Mouse (Mus musculus) limb, embryonic 15.5 days (tissue): ENCODE data around the gene Bmpr1a. TPM values are rescaled to one million over a fixed set of nuclear protein-coding genes. Genes with fewer than 3 reads are reported as not detected.
"Not testable (repeated sequence)": the region's sequence is repeated elsewhere in the genome, so short reads cannot be mapped to it uniquely, and the experiment has no call there.

Experiments used
- ATAC-seq: fragments of 200-750 bp; cut with Nextera tagmentation; 2 replicates; pipeline ENCODE4 v1.8.0; 2017; ENCODE audit warnings: low read depth, moderate TSS enrichment; ENCODE audit not compliant: insufficient number of reproducible peaks, low FRiP score, low TSS enrichment
- H3K27ac ChIP-seq: fragments of 300-500 bp; sonication (generic); 2 replicates; pipeline ENCODE4 v1.5.1; 2015; ENCODE audit warnings: moderate library complexity, mild to moderate bottlenecking, inconsistent platforms
- H3K27me3 ChIP-seq: fragments of 300-500 bp; sonication (generic); 2 replicates; pipeline ENCODE4 v1.6.1; 2015; ENCODE audit warnings: inconsistent platforms
- H3K36me3 ChIP-seq: fragments of 300-500 bp; sonication (generic); 2 replicates; pipeline ENCODE4 v1.6.1; 2015; ENCODE audit warnings: inconsistent platforms
- H3K4me1 ChIP-seq: fragments of 300-500 bp; sonication (generic); 2 replicates; pipeline ENCODE4 v1.6.1; 2015; ENCODE audit warnings: inconsistent platforms
- H3K4me2 ChIP-seq: fragments of 300-500 bp; sonication (generic); 2 replicates; pipeline ENCODE4 v1.6.1; 2015; ENCODE audit warnings: mild to moderate bottlenecking, inconsistent platforms
- H3K4me3 ChIP-seq: fragments of 300-500 bp; sonication (generic); 2 replicates; pipeline ENCODE4 v1.5.1; 2015; ENCODE audit warnings: mild to moderate bottlenecking, inconsistent platforms
- H3K9ac ChIP-seq: fragments of 300-500 bp; sonication (generic); 2 replicates; pipeline ENCODE4 v1.6.1; 2015; ENCODE audit warnings: inconsistent platforms
- H3K9me3 ChIP-seq: fragments of 300-500 bp; sonication (generic); 2 replicates; pipeline ENCODE4 v1.6.1; 2016; ENCODE audit warnings: inconsistent platforms
- WGBS: fragments of 180-500 bp; shearing (Covaris S2); methylation state at CpG from one replicate; pipeline ENCODE4 v1.1.7; 2015; 5-methylcytosine and 5-hydroxymethylcytosine counted together
- polyA plus RNA-seq: library from polyadenylated mRNA; unstranded; fragments of >200 nt; fragmentation: Nextera tagmentation; extraction: Ambion mirVana; gene quantifications from 2 replicates; pipeline ENCODE4 v1.2.1, GENCODE M21; 2015

Gene Bmpr1a
- polyA plus RNA-seq, 1 experiment from 2014 or later: 54.8 TPM

DNA sequence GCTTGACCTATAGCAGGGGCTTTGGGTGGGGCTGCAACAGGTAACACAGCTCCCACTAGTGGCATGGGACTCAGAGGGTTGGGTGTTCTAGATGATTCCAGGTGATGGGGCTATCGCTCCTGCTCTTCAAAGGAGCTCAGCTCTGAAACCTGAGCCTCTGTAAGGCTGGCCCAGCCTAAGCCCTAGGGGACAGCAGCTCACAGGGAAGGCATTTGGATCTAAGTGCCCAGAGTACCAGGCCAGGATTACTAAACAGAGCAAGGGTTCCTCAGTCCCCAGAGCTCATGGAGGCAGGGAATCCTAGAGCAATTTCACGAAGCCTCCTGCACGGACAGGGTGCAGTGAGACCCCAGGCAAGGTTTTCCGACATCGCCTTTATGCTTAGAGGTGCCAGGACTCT lies 127.2 kb downstream of the Bmpr1a start:
- H3K9ac ChIP-seq: no peak overlapping the region
- peak overlapping the region; percentile 7; the same call in 1 of the 2 replicates for H3K4me3 ChIP-seq
- 58% methylated on average over 5 of the region's 5 CpGs for WGBS
- H3K4me2 ChIP-seq: no peak overlapping the region
- H3K27me3 ChIP-seq: no peaks in the 10 kb centered on the region
- H3K27ac ChIP-seq: no peak overlapping the region
- H3K9me3 ChIP-seq: no peaks in the 10 kb centered on the region
- ATAC-seq: no peak
- peaks cover 27% of the 10 kb centered on the region for H3K4me1 ChIP-seq
- H3K36me3 ChIP-seq: no peaks in the 10 kb centered on the region

DNA sequence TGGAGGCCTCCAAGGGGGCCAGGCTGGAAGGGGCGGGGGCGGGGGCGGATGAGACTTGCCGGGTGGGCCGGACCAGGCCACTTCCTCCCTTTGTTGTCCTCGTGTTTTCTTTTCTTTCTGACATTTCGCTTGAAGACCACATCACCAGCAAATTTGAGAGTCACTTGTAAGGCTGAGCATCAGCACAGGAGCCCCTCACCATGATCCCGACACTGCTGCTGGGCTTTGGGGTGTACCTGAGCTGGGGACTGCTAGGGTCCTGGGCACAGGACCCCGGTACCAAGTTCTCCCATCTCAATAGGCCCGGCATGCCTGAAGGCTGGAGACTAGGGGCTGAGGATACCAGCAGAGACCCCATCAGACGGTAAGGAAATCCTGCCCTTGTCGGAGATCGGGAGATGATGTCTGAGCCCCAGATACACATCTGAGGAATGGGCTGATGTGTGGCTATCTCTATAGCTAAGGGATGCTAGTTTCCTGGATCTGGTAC lies 127.7 kb downstream of the Bmpr1a start, which contains the start of gene Mmrn2:
TSS of gene Mmrn2 (plus strand) at position 51 of the 490 bp plus-strand sequence.
- no peak within 1 kb of the TSS for H3K9ac ChIP-seq
- no peaks in the 10 kb centered on the region for H3K27me3 ChIP-seq
- H3K27ac ChIP-seq: no peak within 1 kb of the TSS
- H3K4me3 ChIP-seq: peak within 1 kb of the TSS; percentile 7; the same call in 1 of the 2 replicates
- H3K4me1 ChIP-seq: peaks cover 27% of the 10 kb centered on the region
- WGBS: 83% methylated on average over 13 of the region's 13 CpGs
- H3K36me3 ChIP-seq: no peaks in the 10 kb centered on the region
- no peak for ATAC-seq
- no peak within 1 kb of the TSS for H3K4me2 ChIP-seq
- H3K9me3 ChIP-seq: no peaks in the 10 kb centered on the region

DNA sequence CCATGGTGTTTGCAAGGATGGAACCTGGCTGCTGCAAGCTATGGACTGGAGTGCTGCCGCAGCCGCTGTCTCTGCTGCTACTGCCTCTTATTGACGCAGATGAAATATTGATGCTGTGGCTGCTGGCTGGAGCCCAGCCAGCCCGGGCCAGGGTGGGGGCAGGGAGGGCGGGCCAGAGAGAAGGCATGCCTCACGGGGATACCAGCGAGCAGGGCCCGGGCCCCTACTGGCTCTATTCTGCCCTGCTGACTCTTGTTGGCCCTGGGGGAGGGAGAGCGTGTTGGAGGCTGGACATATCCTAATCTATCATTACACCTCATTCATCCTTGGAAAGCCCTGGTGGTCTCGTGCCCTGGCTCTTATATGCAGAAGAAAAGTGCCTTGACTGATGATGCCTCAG lies 128.6 kb downstream of the Bmpr1a start, which contains the start of gene Sncg:
TSS of gene Sncg (minus strand) at position 213 of the 400 bp plus-strand sequence.
- H3K27me3 ChIP-seq: no peaks in the 10 kb centered on the region
- no peaks in the 10 kb centered on the region for H3K9me3 ChIP-seq
- peak within 1 kb of the TSS; percentile 7; the same call in 1 of the 2 replicates for H3K4me3 ChIP-seq
- 44% methylated on average over 10 of the region's 10 CpGs for WGBS
- no peak within 1 kb of the TSS for H3K9ac ChIP-seq
- H3K36me3 ChIP-seq: no peaks in the 10 kb centered on the region
- ATAC-seq: no peak
- no peak within 1 kb of the TSS for H3K27ac ChIP-seq
- H3K4me1 ChIP-seq: peaks cover 27% of the 10 kb centered on the region
- no peak within 1 kb of the TSS for H3K4me2 ChIP-seq

DNA sequence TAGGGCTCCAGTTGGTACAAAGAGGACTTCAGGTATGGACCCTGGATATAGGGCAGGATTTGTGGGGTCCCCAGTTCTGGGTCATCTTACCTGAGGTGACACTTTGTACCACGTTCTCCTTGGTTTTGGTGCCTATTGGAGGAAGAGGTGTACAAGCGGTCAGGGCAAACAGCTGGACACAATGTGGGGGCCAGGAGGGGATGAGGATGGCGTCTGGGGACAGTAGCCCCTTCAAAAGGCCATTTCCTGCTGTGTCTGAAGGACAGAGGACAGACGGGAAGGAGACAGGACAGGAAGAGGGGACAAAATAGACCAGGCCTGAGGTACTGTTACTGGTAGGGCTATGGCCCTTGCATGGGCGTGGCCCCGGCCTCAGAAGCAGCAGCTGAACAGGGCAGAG lies 129.6 kb downstream of the Bmpr1a start:
- no peak overlapping the region for H3K9ac ChIP-seq
- no peaks in the 10 kb centered on the region for H3K9me3 ChIP-seq
- no peak overlapping the region for H3K4me3 ChIP-seq
- H3K27me3 ChIP-seq: no peaks in the 10 kb centered on the region
- 79% methylated on average over 6 of the region's 6 CpGs for WGBS
- H3K27ac ChIP-seq: no peak overlapping the region
- no peaks in the 10 kb centered on the region for H3K36me3 ChIP-seq
- H3K4me2 ChIP-seq: no peak overlapping the region
- H3K4me1 ChIP-seq: peaks cover 20% of the 10 kb centered on the region
- ATAC-seq: no peak

DNA sequence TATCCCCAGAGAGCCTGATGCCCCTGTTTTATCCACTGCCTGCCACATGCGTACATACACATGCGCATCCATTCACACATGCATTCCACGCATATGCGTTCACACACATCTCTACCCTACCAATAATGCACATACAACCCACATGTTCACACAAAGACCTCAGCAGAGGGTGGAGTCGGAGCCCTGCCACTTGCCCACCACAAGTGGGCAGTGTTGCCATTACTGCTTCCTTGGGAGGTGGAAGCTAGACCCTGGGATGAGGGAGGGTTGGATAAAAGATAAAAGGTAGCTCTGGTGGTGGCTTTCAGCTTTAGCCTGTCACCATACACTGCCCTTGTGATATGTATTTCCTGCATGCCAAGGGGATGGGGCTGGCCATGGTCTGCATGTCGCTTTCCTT lies 130.5 kb downstream of the Bmpr1a start:
- Histone ChIP-seq H3K27me3 (no peaks in the 10 kb centered on the region), H3K27ac (no peak overlapping the region), H3K9ac (no peak overlapping the region), H3K4me3 (no peak overlapping the region), H3K4me2 (no peak overlapping the region), H3K36me3 (no peaks in the 10 kb centered on the region), H3K4me1 (peaks cover 14% of the 10 kb centered on the region), H3K9me3 (no peaks in the 10 kb centered on the region)
- ATAC-seq: no peak
- WGBS: 82% methylated on average over 6 of the region's 6 CpGs

DNA sequence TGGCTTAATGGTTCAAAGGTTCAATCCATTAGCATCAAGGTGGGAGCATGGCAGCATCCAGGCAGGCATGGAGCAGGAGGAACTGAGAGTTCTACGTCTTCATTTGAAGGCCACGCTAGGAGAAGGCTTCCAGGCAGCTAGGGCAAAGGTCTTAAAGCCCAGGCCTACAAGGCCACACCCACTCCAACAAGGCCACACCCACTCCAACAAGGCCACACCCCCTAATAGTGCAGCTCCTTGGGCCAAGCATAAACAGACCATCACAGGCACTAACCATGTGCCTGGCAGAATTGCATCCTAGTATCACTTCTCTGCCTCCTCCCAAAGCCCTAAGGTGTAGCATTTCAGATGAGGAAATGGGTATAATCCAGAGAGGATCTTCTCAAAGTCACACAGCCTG lies 131.4 kb downstream of the Bmpr1a start:
- no peak overlapping the region for H3K4me3 ChIP-seq
- ATAC-seq: no peak
- H3K9ac ChIP-seq: no peak overlapping the region
- H3K4me1 ChIP-seq: peaks cover 14% of the 10 kb centered on the region
- WGBS: 62% methylated on average over 2 of the region's 2 CpGs
- no peaks in the 10 kb centered on the region for H3K36me3 ChIP-seq
- no peaks in the 10 kb centered on the region for H3K9me3 ChIP-seq
- no peak overlapping the region for H3K27ac ChIP-seq
- no peak overlapping the region for H3K4me2 ChIP-seq
- no peaks in the 10 kb centered on the region for H3K27me3 ChIP-seq

DNA sequence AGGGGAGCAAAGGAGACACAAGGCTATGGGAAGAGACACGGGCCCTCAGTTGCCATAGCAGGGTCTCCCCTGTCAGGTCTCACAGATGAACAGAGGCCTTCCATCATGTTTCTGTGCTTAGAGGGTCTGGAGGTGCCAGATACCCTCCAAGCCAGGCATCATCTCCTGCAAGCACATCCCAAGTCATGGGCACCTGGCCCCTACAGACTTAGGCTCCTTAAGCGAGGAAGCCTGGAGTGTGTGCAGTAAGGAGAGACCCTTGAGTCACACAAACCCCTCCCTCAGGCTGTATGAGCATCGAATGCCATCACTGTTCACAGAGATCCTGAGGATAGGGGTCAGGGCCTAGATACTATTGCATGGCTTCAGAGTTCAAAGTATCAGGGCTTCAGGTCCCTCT lies 132.2 kb downstream of the Bmpr1a start:
- Histone ChIP-seq H3K36me3 (no peaks in the 10 kb centered on the region), H3K27ac (no peak overlapping the region), H3K27me3 (no peaks in the 10 kb centered on the region), H3K9me3 (no peaks in the 10 kb centered on the region), H3K4me3 (no peak overlapping the region), H3K4me1 (peaks cover 10% of the 10 kb centered on the region), H3K9ac (no peak overlapping the region), H3K4me2 (no peak overlapping the region)
- ATAC-seq: no peak
- 80% methylated on average over 3 of the region's 3 CpGs for WGBS

DNA sequence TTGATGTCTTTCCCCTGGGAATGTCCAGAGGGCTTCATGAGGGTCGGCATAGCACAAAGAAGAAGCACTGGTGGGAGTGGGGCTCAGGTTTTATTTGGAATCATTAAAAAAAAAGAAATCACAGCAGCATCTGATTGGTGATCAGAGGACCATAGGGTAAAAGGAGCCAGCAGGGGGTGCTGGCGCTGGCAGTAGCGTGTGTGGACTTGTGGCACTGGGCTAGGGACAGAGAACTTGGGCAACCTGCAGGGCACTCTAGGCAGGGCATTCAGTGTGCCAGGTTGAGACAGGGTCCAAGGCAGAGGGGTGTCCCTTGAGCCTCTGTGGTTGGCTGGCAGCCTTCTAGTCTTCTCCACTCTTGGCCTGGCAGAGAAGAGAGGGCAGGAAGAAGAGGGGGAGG lies 132.9 kb downstream of the Bmpr1a start:
- Histone ChIP-seq H3K9ac (no peak overlapping the region), H3K4me1 (peaks cover 8% of the 10 kb centered on the region; the same call in 1 of the 2 replicates), H3K36me3 (no peaks in the 10 kb centered on the region), H3K4me2 (no peak overlapping the region), H3K4me3 (no peak overlapping the region), H3K27ac (no peak overlapping the region), H3K27me3 (no peaks in the 10 kb centered on the region), H3K9me3 (no peaks in the 10 kb centered on the region)
- 67% methylated on average over 3 of the region's 3 CpGs for WGBS
- ATAC-seq: no peak

DNA sequence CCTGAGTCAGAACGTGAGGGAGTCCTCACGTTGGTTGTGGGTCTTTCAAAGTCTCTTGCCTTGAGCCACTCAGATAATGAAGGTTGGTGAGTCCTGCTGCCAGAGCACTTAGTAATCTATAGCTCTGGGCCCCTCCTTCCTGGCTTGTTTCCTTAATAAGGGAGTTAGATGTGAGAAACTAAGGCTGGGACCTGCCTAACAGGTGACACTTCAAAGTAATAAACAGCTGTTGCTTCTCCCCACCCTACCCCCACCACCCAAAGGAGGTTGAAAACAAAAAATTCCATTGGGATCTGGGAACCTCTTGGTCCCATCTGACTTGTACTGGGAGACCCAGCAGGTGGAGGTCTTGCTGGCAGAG lies 138.0 kb downstream of the Bmpr1a start:
- Histone ChIP-seq H3K9me3 (no peaks in the 10 kb centered on the region), H3K27ac (no peak overlapping the region), H3K4me1 (peaks cover 14% of the 10 kb centered on the region), H3K9ac (no peak overlapping the region), H3K36me3 (no peaks in the 10 kb centered on the region), H3K4me3 (no peak overlapping the region), H3K4me2 (no peak overlapping the region), H3K27me3 (no peaks in the 10 kb centered on the region; the same call in 1 of the 2 replicates)
- ATAC-seq: no peak
- 89% methylated on average over 2 of the region's 2 CpGs for WGBS

DNA sequence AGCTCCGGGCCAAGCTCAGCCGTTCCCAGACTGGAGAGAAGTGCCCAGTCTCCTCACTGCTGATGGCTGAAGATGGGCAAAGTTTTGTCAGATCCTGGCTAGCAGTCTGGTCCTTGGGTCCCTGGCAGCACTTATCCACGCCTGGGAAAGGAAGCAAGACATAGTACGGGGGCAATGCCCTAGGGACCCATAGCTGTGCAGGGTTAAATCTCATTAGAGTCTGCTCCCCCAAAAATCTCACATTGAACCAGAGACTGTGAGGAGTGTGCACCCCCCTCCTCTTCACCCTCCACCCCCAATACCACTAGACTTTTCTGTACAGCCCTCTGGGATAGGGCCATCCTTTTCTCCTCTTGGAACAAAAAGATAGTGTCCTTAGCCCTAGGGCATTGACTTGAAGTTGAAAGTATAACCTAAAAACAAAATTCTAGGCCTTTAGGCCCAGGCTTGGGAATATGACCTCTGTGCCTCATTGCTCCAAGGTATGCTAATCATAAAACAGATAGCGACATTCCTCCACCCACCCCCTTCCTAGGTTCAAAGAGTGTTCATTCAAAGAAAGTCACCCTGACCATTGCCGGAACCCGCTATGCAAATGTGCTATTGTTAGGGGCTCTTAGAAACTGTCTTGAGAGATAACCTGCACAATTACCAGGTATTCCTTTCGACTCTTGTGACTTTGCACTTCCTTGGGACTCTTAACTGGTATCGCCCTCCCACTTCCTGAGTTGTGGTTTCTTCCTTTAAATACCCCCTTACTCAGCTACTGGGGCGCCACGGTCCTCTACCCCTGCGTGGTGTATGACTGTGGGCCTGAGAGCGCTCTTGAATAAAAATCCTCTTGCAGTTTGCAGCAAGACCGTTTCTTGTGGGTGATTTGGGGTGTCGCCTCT lies 138.6 kb downstream of the Bmpr1a start:
- not testable (repeated sequence) for H3K27me3 ChIP-seq, ATAC-seq, H3K9ac ChIP-seq, H3K9me3 ChIP-seq, H3K27ac ChIP-seq, H3K36me3 ChIP-seq
- Histone ChIP-seq H3K4me1 (peaks cover 14% of the 10 kb centered on the region), H3K4me3 (peak overlapping the region; percentile 43), H3K4me2 (peak overlapping the region; percentile 84)
- 78% methylated on average over 15 of the region's 15 CpGs for WGBS

DNA sequence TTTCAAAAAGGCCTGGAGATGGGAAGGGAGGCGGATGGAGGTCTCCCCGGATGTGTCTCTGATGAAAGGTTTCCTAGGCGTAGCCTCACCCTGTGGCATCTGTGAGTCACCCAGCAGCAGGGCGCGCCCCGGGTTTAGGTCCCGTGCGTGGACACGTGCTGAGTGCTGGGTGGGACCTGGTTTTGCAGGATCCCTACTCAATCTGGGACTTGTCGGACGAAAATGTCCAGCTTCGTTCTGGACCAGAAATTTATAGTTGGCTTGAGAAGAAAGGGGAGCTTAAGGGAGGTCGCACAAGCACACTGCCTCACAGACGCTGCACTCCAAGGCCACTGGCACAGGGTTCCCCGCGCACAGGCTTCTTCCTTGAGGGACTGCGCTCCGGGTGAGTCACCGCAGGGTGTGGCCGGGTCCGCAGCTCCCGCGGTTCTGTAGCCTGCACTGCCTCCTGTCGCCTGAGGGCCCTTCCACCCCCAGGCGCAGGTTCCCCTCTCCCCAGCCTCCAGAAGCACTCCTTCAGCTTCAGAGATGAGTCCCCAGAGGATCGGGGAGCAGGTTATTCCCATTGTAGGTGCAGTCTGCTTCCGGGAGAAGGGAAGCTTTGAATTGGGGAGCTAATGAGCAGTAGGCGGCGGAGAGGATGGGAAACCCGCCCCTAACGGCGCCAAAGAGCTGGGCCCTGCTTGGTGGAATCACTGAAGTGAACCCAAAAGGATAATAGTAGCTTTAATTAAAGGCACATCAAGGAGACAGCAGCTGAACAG lies 139.5 kb downstream of the Bmpr1a start:
- H3K27me3 ChIP-seq: no peaks in the 10 kb centered on the region; the same call in 1 of the 2 replicates
- no peaks in the 10 kb centered on the region for H3K9me3 ChIP-seq
- H3K4me3 ChIP-seq: peak overlapping the region; percentile 43
- peak overlapping the region; percentile 84 for H3K4me2 ChIP-seq
- H3K27ac ChIP-seq: no peak overlapping the region
- H3K9ac ChIP-seq: peak overlapping the region; percentile 39
- peaks cover 14% of the 10 kb centered on the region for H3K4me1 ChIP-seq
- peak; percentile 84 for ATAC-seq
- H3K36me3 ChIP-seq: no peaks in the 10 kb centered on the region
- WGBS: 3% methylated on average over 32 of the region's 32 CpGs
